Mouse (Mus musculus): ENCODE results near the gene Xrra1.

Xrra1 gene

GRCm38 (mm10) chr7:99850534-99850933 is 8.4 kb upstream of the Xrra1 start:
- in situ Hi-C loops (cut with MboI): no loop called here

- in situ Hi-C loops (cut with MboI): no loop called here
These were observed 7.8 kb upstream of the Xrra1 start for GRCm38 (mm10) chr7:99851121-99851520.

GRCm38 (mm10) chr7:99851618-99852017 is 7.3 kb upstream of the Xrra1 start:
- in situ Hi-C loops (cut with MboI): no loop called here

GRCm38 (mm10) chr7:99853350-99853749 is 5.6 kb upstream of the Xrra1 start:
- in situ Hi-C loops (cut with MboI): no loop called here

- in situ Hi-C loops (cut with MboI): no loop called here
These were observed 4.6 kb upstream of the Xrra1 start for GRCm38 (mm10) chr7:99854311-99854710.

- in situ Hi-C loops (cut with MboI): no loop called here
These were observed 2.6 kb upstream of the Xrra1 start for GRCm38 (mm10) chr7:99856266-99856861.

- in situ Hi-C loops (cut with MboI): no loop called here
These were observed 622 bp upstream of the Xrra1 start for GRCm38 (mm10) chr7:99858175-99858812.

- in situ Hi-C loops (cut with MboI): no loop called here
These were observed 4.4 kb downstream of the Xrra1 start, which contains the start of gene Spcs2 for GRCm38 (mm10) chr7:99863362-99863761. Gene Spcs2, minus strand, starts transcription at chr7:99863462.

- in situ Hi-C loops (cut with MboI): no loop called here
These were observed 5.5 kb downstream of the Xrra1 start for GRCm38 (mm10) chr7:99864241-99865028.

GRCm38 (mm10) chr7:99865219-99865618 is 6.3 kb downstream of the Xrra1 start:
- in situ Hi-C loops (cut with MboI): no loop called here

- in situ Hi-C loops (cut with MboI): no loop called here
These were observed 10.4 kb downstream of the Xrra1 start for GRCm38 (mm10) chr7:99869296-99869695.

GRCm38 (mm10) chr7:99873965-99874364 is 15.0 kb downstream of the Xrra1 start:
- in situ Hi-C loops (cut with MboI): no loop called here

GRCm38 (mm10) chr7:99875891-99876290 is 17.0 kb downstream of the Xrra1 start:
- in situ Hi-C loops (cut with MboI): no loop called here

- in situ Hi-C loops (cut with MboI): no loop called here
These were observed 17.4 kb downstream of the Xrra1 start for GRCm38 (mm10) chr7:99876345-99876744.

- in situ Hi-C loops (cut with MboI): no loop called here
These were observed 19.3 kb downstream of the Xrra1 start for GRCm38 (mm10) chr7:99878254-99878653.

- in situ Hi-C loops (cut with MboI): no loop called here
These were observed 28.4 kb downstream of the Xrra1 start for GRCm38 (mm10) chr7:99887230-99887735.

- in situ Hi-C loops (cut with MboI): no loop called here
These were observed 28.8 kb downstream of the Xrra1 start for GRCm38 (mm10) chr7:99887743-99888142.

- in situ Hi-C loops (cut with MboI): no loop called here
These were observed 30.4 kb downstream of the Xrra1 start for GRCm38 (mm10) chr7:99889175-99889880.

- in situ Hi-C loops (cut with MboI): no loop called here
These were observed 31.3 kb downstream of the Xrra1 start for GRCm38 (mm10) chr7:99890168-99890755.

GRCm38 (mm10) chr7:99891471-99891870 is 32.6 kb downstream of the Xrra1 start:
- in situ Hi-C loops (cut with MboI): no loop called here

GRCm38 (mm10) chr7:99892351-99892750 is 33.4 kb downstream of the Xrra1 start:
- in situ Hi-C loops (cut with MboI): no loop called here

- in situ Hi-C loops (cut with MboI): no loop called here
These were observed 35.1 kb downstream of the Xrra1 start for GRCm38 (mm10) chr7:99893967-99894366.

All from mature B cell (primary cell).